Mouse (Mus musculus) B cell, adult 2 months (primary cell): ENCODE results near the gene Taf1a.
"Not testable (repeated sequence)": the region's sequence is repeated elsewhere in the genome, so short reads cannot be mapped to it uniquely, and the experiment has no call there.

Source experiments
- DNase-seq, 2 experiments: peaks; one replicate each; pipeline ENCODE4 v3.0.0; 2022

Gene Taf1a

GRCm38 (mm10) chr1:183388426-183389406, at the start of gene Taf1a:
TSS of gene Taf1a (plus strand) at chr1:183388981.
- peak; percentile 89 to 90 for DNase-seq

- not testable (repeated sequence) for DNase-seq
These were observed 45.9 kb upstream of the Taf1a start for GRCm38 (mm10) chr1:183342902-183343301.

- peak; percentile 91 to 92 for DNase-seq
These were observed 43.6 kb upstream of the Taf1a start for GRCm38 (mm10) chr1:183344886-183345816.

- DNase-seq, result no peak
These were observed 43.0 kb upstream of the Taf1a start for GRCm38 (mm10) chr1:183345817-183346195.

GRCm38 (mm10) chr1:183349840-183350239, 38.9 kb upstream of the Taf1a start:
- peak; percentile 57 to 72 for DNase-seq

- DNase-seq, result no peak
These were observed 29.9 kb upstream of the Taf1a start for GRCm38 (mm10) chr1:183358901-183359300.

- no peak for DNase-seq
These were observed 26.5 kb upstream of the Taf1a start for GRCm38 (mm10) chr1:183362301-183362700.

- no peak for DNase-seq
These were observed 25.8 kb upstream of the Taf1a start for GRCm38 (mm10) chr1:183362729-183363576.

- no peak for DNase-seq
These were observed 25.3 kb upstream of the Taf1a start for GRCm38 (mm10) chr1:183363577-183363867.

- DNase-seq, result no peak
These were observed 22.4 kb upstream of the Taf1a start for GRCm38 (mm10) chr1:183366361-183366760.

- DNase-seq, result peak in 1 of 2 experiments; percentile 8
These were observed 20.0 kb upstream of the Taf1a start for GRCm38 (mm10) chr1:183368601-183369400.

- peak; percentile 95 for DNase-seq
These were observed 19.3 kb upstream of the Taf1a start, which contains the start of gene Mia3 for GRCm38 (mm10) chr1:183369427-183370014. TSS of gene Mia3 (minus strand) at chr1:183369553.

GRCm38 (mm10) chr1:183374728-183375127, 14.1 kb upstream of the Taf1a start:
- peak; percentile 8 to 11 for DNase-seq

GRCm38 (mm10) chr1:183377045-183377444, 11.7 kb upstream of the Taf1a start:
- no peak for DNase-seq

GRCm38 (mm10) chr1:183378321-183378941, 10.3 kb upstream of the Taf1a start:
- no peak for DNase-seq

GRCm38 (mm10) chr1:183379376-183379775, 9.4 kb upstream of the Taf1a start:
- DNase-seq, result not testable (repeated sequence)

GRCm38 (mm10) chr1:183381816-183382215, 7.0 kb upstream of the Taf1a start:
- no peak for DNase-seq

- DNase-seq, result no peak
These were observed 6.2 kb upstream of the Taf1a start for GRCm38 (mm10) chr1:183382621-183383020.

- not testable (repeated sequence) for DNase-seq
These were observed 1.4 kb upstream of the Taf1a start for GRCm38 (mm10) chr1:183387421-183387820.

- no peak for DNase-seq
These were observed 14.6 kb downstream of the Taf1a start for GRCm38 (mm10) chr1:183403396-183403795.
